In the genomic region with DNA sequence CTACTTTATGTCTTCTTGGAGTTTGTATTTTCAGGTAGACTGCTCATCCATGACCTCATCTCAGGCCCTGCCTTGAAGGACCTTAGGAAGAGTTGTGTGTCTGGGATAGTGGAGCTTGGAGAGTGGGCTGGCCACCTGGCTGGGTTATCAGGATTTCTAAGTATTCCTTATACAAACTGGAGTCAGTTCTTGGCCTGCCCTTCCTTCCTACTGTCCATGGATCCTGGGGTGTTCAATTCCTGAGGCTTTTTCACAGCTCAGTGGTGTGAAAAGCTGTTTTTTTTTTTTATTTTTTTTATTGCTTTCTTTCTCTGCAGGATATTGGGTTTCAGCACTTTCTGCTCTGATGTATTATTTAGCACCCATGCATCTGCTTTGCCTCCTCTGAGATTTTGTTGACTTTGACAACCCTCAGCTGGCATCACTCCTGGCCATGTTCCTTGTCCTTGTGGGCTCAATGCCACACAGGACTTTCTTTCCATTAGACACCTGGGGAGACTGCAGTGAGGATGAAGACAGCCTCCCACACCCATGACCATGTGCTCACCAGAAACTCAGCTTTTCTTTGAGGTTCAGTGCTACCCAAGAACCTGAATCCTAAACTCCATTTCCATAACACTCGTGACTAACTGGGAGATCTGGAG, we compare ENCODE assay signal across 18 mouse cellular contexts.
"Had no signal": no experiment of that assay in that cellular context is flagged by ENCODE, and none has a peak within 500 bp of the region (broad histone marks: within the 10 kb centered on the region; RNA-seq: fewer than 3 reads in every experiment).

No protein-coding gene starts in this region.

- H3K4me3 ChIP-seq: midbrain, embryonic 10.5 days; midbrain, embryonic 12.5 days; myocyte; neural tube, embryonic 13.5 days; neural tube, embryonic 15.5 days had no signal

- ATAC-seq: midbrain, embryonic 16.5 days had no signal

- H3K4me2 ChIP-seq: lung, embryonic 14.5 days; midbrain, embryonic 12.5 days; neural tube, embryonic 13.5 days; neural tube, embryonic 15.5 days had no signal

- DNase-seq: lung, embryonic 14.5 days; lung, postnatal 10 days; lung, postnatal 4 days; midbrain, embryonic 14.5 days; retina, postnatal 1 day; right cerebral cortex, adult 18-20 months; right cerebral cortex, postnatal 25 days; right cerebral cortex, postnatal 4 days; spleen, adult 18-20 months; thymus, adult 18-20 months; thymus, postnatal 14 days; thymus, postnatal 36 days had no signal

- H3K27me3 ChIP-seq: midbrain, embryonic 12.5 days; neural tube, embryonic 13.5 days; neural tube, embryonic 15.5 days had no signal

- H3K9ac ChIP-seq: lung, embryonic 14.5 days; midbrain, embryonic 12.5 days; neural tube, embryonic 13.5 days; neural tube, embryonic 15.5 days had no signal

- H3K27ac ChIP-seq: midbrain, embryonic 10.5 days; midbrain, embryonic 12.5 days; neural tube, embryonic 13.5 days; neural tube, embryonic 15.5 days had no signal

- H3K36me3 ChIP-seq: midbrain, embryonic 10.5 days; midbrain, embryonic 12.5 days; neural tube, embryonic 13.5 days; neural tube, embryonic 15.5 days had no signal

- H3K4me1 ChIP-seq: midbrain, embryonic 10.5 days; midbrain, embryonic 12.5 days; neural tube, embryonic 13.5 days; neural tube, embryonic 15.5 days had no signal

- H3K9me3 ChIP-seq: midbrain, embryonic 10.5 days; midbrain, embryonic 12.5 days; neural tube, embryonic 13.5 days; neural tube, embryonic 15.5 days had no signal
